Mouse (Mus musculus) urinary bladder, postnatal 10 days (tissue): Measurements from ENCODE around the gene Zfp94.

Experiments used
- DNase-seq: peaks from one replicate; pipeline ENCODE4 v3.0.0; 2022; ENCODE audit warnings: low spot score

The Zfp94 gene

GRCm38 (mm10) chr7:24274456-24274855 lies 42.0 kb downstream of the Zfp94 start:
- DNase-seq: no peak

- DNase-seq: no peak
These were observed 45.3 kb downstream of the Zfp94 start for GRCm38 (mm10) chr7:24271191-24271590.

DNA sequence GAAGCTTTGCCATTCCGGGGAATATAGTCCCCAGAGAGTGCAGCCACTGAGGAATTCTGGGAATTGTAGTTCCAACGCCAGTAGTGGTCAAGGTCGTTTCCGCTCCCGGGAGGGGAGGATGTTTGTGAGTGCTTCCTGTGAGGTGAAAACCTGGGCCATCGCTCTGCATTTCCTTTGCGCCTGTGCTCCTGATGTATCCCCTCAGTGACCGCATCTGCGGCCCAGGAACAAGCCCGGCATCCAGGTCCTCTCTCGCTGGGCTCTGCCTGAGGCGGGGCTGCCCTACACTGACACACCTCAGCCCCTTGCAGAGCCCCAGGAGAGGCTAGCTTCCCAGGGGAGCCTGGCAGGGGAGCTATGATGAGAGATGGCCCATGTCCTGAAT lies 46.2 kb downstream of the Zfp94 start, which contains the start of gene Zfp93:
Gene Zfp93, plus strand, starts transcription at position 133 of the 385 bp plus-strand sequence.
- no peak for DNase-seq

DNA sequence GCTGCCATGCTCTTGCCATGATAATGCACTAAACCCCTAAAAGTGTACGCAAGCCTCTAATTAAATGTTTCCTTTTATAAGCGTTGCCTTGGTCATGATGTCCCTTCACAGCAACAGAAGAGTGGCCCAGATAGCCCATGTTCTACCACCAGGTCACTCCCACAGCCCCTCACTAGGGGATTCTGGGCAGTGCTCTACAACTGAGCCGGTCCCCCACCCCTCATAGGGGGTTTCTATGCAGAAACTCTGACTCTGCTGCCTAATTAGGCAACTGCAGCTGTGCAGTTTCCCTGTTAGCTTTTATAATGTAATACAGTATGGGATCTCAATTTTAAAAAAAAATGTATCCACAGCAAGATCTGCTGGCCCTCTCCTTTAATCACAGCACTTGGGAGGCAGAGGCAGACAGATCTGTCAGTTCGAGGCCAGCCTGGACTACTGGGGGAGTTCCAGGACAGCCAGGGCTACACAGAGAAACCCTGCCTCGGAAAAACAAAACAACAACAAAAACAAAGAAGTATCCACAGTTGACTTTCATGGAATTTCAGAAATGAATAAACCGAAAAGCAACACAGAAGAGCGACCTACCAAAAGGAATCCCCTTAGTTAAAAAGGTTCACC lies 46.7 kb downstream of the Zfp94 start:
- DNase-seq: no peak

DNA sequence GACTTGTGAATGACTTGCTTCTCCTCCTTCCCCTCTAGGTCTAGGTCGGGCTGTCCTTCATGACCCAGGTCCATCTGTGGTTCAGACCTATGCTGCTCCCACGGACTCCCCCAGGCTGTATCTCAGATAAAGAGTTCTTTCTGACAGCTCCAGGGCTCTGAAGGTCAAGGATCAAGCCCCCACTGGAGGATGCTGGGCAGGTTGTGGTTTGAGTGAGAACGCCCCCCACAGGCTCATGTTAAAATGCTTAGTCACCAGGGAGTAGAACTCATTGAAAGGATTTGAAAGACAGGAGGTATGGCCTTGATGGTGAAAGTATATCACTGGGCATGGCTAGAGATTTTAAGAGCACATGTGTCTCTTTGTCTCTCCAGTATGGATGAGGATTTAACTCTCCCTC lies 47.2 kb downstream of the Zfp94 start:
- DNase-seq: no peak

- DNase-seq: no peak
These were observed 48.0 kb downstream of the Zfp94 start for GRCm38 (mm10) chr7:24268176-24269155.

GRCm38 (mm10) chr7:24260000-24260312 lies 56.5 kb downstream of the Zfp94 start:
- no peak for DNase-seq

GRCm38 (mm10) chr7:24259306-24259999 lies 57.0 kb downstream of the Zfp94 start:
- no peak for DNase-seq

DNA sequence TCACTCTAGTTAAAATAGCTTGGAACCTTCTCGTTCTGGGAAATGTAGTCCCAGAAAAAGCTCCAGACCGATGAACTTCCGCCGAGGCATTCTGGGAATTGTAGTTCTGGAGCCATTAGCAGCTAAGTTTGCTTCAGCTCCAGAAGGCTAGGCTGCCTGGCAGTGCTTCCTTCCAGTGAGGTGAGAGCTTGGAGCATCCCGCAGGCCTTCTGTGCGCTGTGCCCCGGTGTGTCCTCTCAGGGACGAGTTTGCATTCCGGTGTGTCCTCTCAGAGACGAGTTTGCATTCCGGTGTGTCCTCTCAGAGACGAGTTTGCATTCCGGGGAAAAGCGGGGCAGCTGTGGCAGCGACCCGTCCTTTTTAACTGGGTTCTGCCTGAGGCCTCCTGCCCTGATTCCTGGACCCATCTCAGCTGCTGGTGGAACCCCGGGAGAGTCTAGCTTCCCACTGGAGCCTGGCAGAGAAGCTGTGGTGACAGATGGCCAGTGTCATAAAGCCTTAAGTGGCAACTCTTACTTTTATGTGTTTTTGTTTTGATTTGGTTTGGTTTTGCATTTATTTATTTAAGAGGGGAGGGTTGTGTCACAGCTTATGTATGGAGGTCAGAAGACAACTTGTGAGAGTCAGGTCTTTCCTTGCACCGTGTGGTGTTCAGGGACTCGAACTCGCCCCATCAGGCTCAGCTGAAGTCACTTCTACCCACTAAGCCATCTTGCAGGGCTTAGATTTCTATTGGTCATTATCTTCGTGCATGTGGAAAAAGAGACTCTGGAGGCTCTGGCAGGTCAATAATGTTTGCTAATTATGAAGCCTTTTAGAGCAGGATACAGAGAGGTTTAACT lies 61.6 kb downstream of the Zfp94 start, which contains the start of gene Zfp108:
Gene Zfp108, plus strand, starts transcription at position 162 of the 842 bp plus-strand sequence.
- no peak for DNase-seq

DNA sequence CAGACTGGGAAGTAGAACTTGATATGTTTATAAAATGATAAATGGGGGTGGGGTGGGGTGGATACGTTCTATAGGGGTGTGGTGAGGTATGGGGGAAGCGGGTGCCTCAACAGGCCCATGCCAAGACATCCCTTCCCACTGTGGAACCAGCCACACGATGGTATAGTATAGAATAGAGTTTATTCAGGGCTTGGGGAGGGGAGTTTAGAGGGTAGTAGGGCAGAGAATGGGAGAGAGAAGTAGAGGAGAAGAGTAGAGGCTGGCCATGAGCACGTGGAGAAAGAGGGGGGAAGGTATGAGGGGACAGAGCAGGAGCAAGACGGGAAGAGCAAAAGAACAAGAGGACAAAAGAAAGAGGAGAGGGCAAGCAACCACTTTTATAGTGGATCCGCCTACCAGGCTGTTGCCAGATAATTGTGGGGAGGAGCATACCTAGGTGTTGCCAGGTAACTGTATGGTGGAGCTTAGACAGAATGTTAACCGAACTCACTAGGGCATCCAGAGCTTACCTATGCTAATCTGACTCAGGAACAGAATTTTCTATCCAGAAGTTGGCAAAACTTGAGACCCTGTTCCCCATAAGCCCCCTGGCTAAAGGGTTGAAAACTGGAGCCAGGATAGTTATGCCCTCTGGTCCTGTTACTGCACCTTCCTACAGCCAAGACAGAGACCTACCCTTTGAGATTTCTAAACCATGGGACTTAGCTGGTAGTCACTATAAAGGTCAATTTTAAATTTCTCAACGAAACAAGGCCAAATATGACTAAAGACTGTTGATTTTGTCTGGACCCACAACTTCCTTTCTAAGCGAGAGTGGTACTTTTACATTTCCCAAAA lies 62.5 kb downstream of the Zfp94 start:
- no peak for DNase-seq
